Mouse (Mus musculus): ENCODE data around the gene Mapkap1. TPM values are rescaled to one million over a fixed set of nuclear protein-coding genes. Genes with fewer than 3 reads are reported as not detected.

The Mapkap1 gene
- polyA plus RNA-seq, 1 experiment from 2014 or later, result 38.3 TPM

DNA sequence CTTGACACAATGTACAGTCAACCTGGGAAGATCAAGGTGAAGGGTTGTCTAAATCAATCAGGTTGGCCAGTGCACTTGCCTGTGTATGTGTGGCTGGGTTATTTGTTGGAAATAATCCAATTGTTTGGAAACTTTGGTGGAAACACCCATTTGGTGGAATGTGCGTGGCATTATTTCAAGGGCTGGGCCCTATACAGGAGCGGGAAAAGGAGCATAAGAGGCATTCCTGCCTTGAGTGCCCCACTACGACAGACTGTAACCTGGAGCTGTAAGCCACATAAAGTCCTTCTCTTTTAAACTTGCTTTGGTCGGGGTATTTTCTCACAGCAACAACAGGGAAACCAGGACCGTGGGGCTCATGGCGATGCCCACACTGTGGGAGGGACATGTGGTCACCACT, 263.9 kb downstream of the Mapkap1 start:
- H3K9ac ChIP-seq, result no peak overlapping the region
- ATAC-seq (ENCODE audit: low read depth) (no peak), DNase-seq (no peak)
- H3K27ac ChIP-seq, result no peak overlapping the region
- no peak overlapping the region for H3K4me2 ChIP-seq
- H3K36me3 ChIP-seq, result peaks cover 14% of the 10 kb centered on the region
- no peak overlapping the region for H3K4me3 ChIP-seq (replicated peaks)
- WGBS (ENCODE audit: insufficient replicate concordance), result 60% methylated on average over 6 of the region's 6 CpGs
- H3K9me3 ChIP-seq (replicated peaks), result no peaks in the 10 kb centered on the region
- peaks cover 21% of the 10 kb centered on the region for H3K27me3 ChIP-seq
- peaks cover 23% of the 10 kb centered on the region for H3K4me1 ChIP-seq (replicated peaks)

GRCm38 (mm10) chr2:34671385-34672026, 264.9 kb downstream of the Mapkap1 start:
- Histone ChIP-seq H3K9me3 (replicated peaks) (no peaks in the 10 kb centered on the region), H3K36me3 (peaks cover 24% of the 10 kb centered on the region), H3K27ac (no peak overlapping the region), H3K4me3 (replicated peaks) (peak overlapping the region; percentile 57), H3K9ac (peak overlapping the region; percentile 68), H3K4me2 (peak overlapping the region; percentile 83), H3K27me3 (peaks cover 21% of the 10 kb centered on the region), H3K4me1 (replicated peaks) (peaks cover 23% of the 10 kb centered on the region)
- peak; percentile 51 for DNase-seq
- ATAC-seq (ENCODE audit: low read depth), result peak; percentile 62
- WGBS (ENCODE audit: insufficient replicate concordance), result 21% methylated on average over 31 of the region's 31 CpGs

GRCm38 (mm10) chr2:34673846-34674245, 267.3 kb downstream of the Mapkap1 start:
- DNase-seq (no peak), ATAC-seq (ENCODE audit: low read depth) (no peak)
- H3K27me3 ChIP-seq, result peaks cover 7% of the 10 kb centered on the region; the same call in 1 of the 2 replicates
- no peak overlapping the region for H3K27ac ChIP-seq
- H3K4me3 ChIP-seq (replicated peaks), result no peak overlapping the region
- no peak overlapping the region for H3K9ac ChIP-seq
- no peak overlapping the region for H3K4me2 ChIP-seq
- WGBS (ENCODE audit: insufficient replicate concordance), result 83% methylated on average over 11 of the region's 11 CpGs
- H3K4me1 ChIP-seq (replicated peaks), result peaks cover 18% of the 10 kb centered on the region
- H3K36me3 ChIP-seq, result peaks cover 48% of the 10 kb centered on the region
- no peaks in the 10 kb centered on the region for H3K9me3 ChIP-seq (replicated peaks)

Other genes with a start within 250 kb of the Mapkap1 start
- gene Pbx3, start 33.6 kb upstream of the Mapkap1 start, polyA plus RNA-seq (2015; fragmentation: Nextera tagmentation; extraction: Ambion mirVana), result 7.9 and 10.2 TPM in 2 replicates

Measured in liver, embryonic 13.5 days (tissue).